Mouse (Mus musculus): ENCODE measurements around the gene Usp32. TPM values are rescaled to one million over a fixed set of nuclear protein-coding genes. Genes with fewer than 3 reads are reported as not detected.

Usp32 gene
- total RNA-seq, 1 experiment from 2014 or later, result 118 TPM

DNA sequence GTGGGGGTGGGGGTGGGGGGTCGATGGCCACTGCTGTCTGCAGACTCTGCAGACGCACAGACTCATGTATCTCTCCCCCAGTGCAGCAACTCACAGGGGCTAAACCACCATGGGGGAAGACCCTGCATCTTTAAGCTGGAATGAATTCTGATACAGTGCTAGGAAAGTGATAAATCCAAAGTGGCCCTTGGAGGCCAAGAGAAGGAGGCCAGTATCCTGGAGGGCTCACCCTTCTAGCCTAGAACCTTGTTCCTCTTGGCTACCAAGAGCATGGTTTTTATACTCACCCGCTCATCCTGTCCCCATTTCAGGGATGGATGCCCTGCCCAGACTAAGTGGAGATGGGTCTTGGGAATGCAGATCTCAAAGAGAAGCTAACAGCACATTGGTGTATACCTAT lies 179.7 kb downstream of the Usp32 start:
- no peak for ATAC-seq (ENCODE audit: extremely low read depth, insufficient number of reproducible peaks, low FRiP score, poor library complexity, severe bottlenecking)

GRCm38 (mm10) chr11:84959701-84960181 lies 180.2 kb downstream of the Usp32 start:
- ATAC-seq (ENCODE audit: extremely low read depth, insufficient number of reproducible peaks, low FRiP score, poor library complexity, severe bottlenecking), result no peak

DNA sequence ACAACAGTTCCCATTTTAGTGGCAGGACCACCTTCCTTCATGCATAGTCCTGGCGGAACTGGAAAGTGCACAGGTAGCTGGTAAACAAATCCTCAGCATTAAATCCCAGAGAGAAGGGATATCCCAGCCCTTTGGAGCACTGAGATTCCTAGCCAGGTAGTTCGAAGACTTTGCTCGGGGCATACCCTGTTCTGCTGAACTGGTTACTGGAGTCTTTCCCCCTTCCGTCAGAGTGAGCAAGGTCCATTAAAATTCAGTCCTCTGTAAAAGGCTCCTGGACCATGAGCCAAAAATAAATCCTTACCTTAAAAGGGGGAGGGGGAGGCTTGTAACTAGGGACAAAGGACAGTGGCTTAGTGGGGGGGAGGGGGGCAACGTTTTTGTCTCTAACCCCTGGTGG lies 180.8 kb downstream of the Usp32 start:
- ATAC-seq (ENCODE audit: extremely low read depth, insufficient number of reproducible peaks, low FRiP score, poor library complexity, severe bottlenecking), result no peak

- no peak for ATAC-seq (ENCODE audit: extremely low read depth, insufficient number of reproducible peaks, low FRiP score, poor library complexity, severe bottlenecking)
These were observed 181.7 kb downstream of the Usp32 start for GRCm38 (mm10) chr11:84958271-84958630.

GRCm38 (mm10) chr11:84957591-84958270 lies 182.2 kb downstream of the Usp32 start, which contains the start of gene Car4:
TSS of gene Car4 (plus strand) at chr11:84957786.
- ATAC-seq (ENCODE audit: extremely low read depth, insufficient number of reproducible peaks, low FRiP score, poor library complexity, severe bottlenecking), result no peak

GRCm38 (mm10) chr11:84957171-84957570 lies 182.8 kb downstream of the Usp32 start:
- ATAC-seq (ENCODE audit: extremely low read depth, insufficient number of reproducible peaks, low FRiP score, poor library complexity, severe bottlenecking), result no peak

- ATAC-seq (ENCODE audit: extremely low read depth, insufficient number of reproducible peaks, low FRiP score, poor library complexity, severe bottlenecking), result no peak
These were observed 183.6 kb downstream of the Usp32 start for GRCm38 (mm10) chr11:84956400-84956799.

DNA sequence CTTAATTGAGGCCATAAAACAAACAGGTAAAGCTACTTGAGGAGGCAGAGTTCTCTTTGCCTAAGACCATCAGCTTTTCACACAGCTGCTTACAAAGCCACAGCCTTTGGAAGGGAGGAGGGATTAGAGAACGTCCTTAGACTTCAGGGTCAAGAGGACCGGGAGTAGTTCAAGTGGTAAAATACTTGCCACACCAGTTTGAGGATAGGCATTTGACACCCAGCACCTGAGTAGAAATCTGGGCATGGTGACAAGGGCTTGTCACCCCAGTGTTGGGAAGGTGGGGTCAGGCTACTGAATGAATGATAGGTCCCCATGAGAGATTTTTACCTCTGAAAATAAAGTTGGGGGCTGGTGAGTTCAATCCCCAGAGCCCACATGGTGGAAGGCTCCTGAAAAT lies 187.3 kb downstream of the Usp32 start:
- no peak for ATAC-seq (ENCODE audit: extremely low read depth, insufficient number of reproducible peaks, low FRiP score, poor library complexity, severe bottlenecking)

GRCm38 (mm10) chr11:84948526-84948925 lies 191.4 kb downstream of the Usp32 start:
- ATAC-seq (ENCODE audit: extremely low read depth, insufficient number of reproducible peaks, low FRiP score, poor library complexity, severe bottlenecking), result no peak

GRCm38 (mm10) chr11:84948114-84948513 lies 191.8 kb downstream of the Usp32 start:
- no peak for ATAC-seq (ENCODE audit: extremely low read depth, insufficient number of reproducible peaks, low FRiP score, poor library complexity, severe bottlenecking)

- ATAC-seq (ENCODE audit: extremely low read depth, insufficient number of reproducible peaks, low FRiP score, poor library complexity, severe bottlenecking), result no peak
These were observed 192.8 kb downstream of the Usp32 start for GRCm38 (mm10) chr11:84947206-84947605.

GRCm38 (mm10) chr11:84945841-84946240 lies 194.1 kb downstream of the Usp32 start:
- no peak for ATAC-seq (ENCODE audit: extremely low read depth, insufficient number of reproducible peaks, low FRiP score, poor library complexity, severe bottlenecking)

- ATAC-seq (ENCODE audit: extremely low read depth, insufficient number of reproducible peaks, low FRiP score, poor library complexity, severe bottlenecking), result no peak
These were observed 195.1 kb downstream of the Usp32 start for GRCm38 (mm10) chr11:84944639-84945435.

DNA sequence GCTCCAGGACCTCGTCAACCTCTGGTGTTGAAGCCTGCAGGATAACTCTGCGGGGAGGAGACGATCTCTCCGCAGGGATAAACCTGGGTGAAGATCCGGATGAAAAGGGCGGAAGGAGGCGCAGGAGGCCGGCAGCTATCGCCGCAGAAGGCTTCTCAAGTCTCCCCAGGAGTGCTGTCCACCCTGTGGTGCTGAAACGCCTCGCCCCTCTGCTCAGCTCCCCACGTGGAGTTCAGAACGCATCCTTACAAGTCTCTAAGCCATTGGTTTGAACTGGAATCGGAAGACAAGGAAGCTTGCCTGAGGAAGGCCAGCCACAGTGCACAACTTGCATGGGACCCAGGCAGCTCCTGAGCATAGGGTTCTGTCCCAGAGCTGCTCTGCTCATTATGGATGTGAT lies 196.0 kb downstream of the Usp32 start:
- no peak for ATAC-seq (ENCODE audit: extremely low read depth, insufficient number of reproducible peaks, low FRiP score, poor library complexity, severe bottlenecking)

DNA sequence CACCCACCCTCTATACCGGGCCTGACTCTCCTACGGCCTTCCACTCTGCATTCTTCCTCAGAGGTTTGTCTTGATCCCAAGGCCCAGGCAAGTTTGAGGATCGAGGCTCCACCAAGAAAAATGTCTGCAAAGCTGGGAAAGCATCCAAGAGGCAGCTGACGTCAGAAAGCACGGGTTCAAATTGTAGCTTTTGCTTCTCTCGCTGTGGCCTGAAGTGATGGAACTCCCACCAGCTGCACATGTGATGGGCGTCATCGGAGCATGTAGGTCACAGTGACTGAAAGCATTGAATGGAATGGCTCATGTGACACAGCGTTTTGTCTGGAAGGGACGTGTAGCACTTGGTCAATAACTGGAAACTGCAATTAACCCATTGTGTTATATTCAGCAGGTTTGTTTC lies 199.8 kb downstream of the Usp32 start:
- no peak for ATAC-seq (ENCODE audit: extremely low read depth, insufficient number of reproducible peaks, low FRiP score, poor library complexity, severe bottlenecking)

DNA sequence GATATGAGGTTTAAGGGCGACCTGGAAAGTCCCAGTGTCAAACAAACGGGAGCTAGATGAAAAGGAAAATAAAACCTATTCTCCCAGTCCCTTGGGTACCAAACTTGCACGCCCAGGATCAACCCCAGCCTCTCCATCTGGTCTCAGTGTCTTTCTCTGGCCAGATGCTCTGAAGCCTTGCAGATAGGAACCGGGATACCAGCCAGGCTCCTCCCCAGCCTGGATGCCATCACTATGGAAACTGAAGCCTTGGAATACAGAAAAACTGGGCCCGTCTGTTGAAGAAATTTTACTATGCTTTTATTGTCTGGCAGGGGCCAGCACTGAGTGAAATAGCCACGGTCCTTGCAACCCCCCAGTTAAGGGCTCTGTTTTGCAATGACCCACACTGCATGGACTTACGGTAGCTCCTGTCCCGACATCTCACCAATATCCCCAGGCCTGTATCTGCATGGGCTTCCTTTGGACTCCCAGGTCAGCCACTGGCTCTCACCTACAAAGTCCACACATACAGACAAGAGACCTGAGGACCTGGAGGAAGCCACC lies 200.4 kb downstream of the Usp32 start:
- ATAC-seq (ENCODE audit: extremely low read depth, insufficient number of reproducible peaks, low FRiP score, poor library complexity, severe bottlenecking), result no peak
